Mouse (Mus musculus): ENCODE results near the gene Pwwp2b.

DNA sequence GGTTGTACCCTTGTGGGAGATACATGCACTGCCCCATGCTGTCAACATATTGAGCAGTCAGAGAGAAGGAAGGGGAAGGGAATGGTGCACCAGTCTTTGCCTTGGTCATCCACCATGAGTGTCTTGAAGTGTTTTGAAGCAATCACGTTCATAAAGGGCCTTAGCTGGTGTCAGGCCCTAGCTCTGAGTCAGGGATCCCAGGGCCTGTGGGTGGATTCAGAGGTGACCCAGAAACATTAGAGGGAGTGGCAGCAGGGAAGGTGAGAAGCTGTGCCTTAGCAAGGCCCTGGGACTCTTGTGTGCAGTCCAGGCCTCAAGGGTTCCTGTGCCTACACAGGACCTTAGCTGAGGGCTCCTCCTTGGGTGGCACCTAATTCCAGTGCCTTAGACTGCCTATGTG lies 24.2 kb upstream of the Pwwp2b start:
- no peak for TF ChIP-seq POLR2A (IDR thresholded peaks at IDR 0.05; ENCODE audit: extremely low read depth, insufficient read depth, low read length)
- TF ChIP-seq CTCF (IDR thresholded peaks at IDR 0.05; ENCODE audit: extremely low read depth, insufficient read depth, low read length) = no peak

Measured in cortical plate, adult 2 months (tissue).